Comparison of ENCODE assay signal across 16 mouse cellular contexts in genomic region chr3:37971240-37971639, GRCm38 (mm10).
"Had no signal": no experiment of that assay in that cellular context is flagged by ENCODE, and none has a peak within 500 bp of the region (broad histone marks: within the 10 kb centered on the region; RNA-seq: fewer than 3 reads in every experiment).

No protein-coding gene starts in this region.

- H3K4me2 ChIP-seq: liver, embryonic 11.5 days; liver, embryonic 13.5 days; liver, embryonic 15.5 days; lung, embryonic 15.5 days; midbrain, embryonic 12.5 days; midbrain, embryonic 15.5 days; neural tube, embryonic 12.5 days; stomach, embryonic 15.5 days had no signal

- ATAC-seq: liver, postnatal 0 days; midbrain, embryonic 15.5 days had no signal

- H3K9me3 ChIP-seq: liver, embryonic 13.5 days; liver, embryonic 15.5 days; lung, embryonic 15.5 days; megakaryocyte, embryonic 14.5 days; midbrain, embryonic 12.5 days; midbrain, embryonic 15.5 days; neural tube, embryonic 12.5 days; stomach, embryonic 15.5 days had no signal

- H3K4me3 ChIP-seq: liver, embryonic 13.5 days; liver, embryonic 15.5 days; lung, embryonic 15.5 days; megakaryocyte, embryonic 14.5 days; midbrain, embryonic 12.5 days; midbrain, embryonic 15.5 days; neural tube, embryonic 12.5 days; stomach, embryonic 15.5 days had no signal

- H3K27me3 ChIP-seq: liver, embryonic 15.5 days; lung, embryonic 15.5 days; midbrain, embryonic 15.5 days; neural tube, embryonic 12.5 days; stomach, embryonic 15.5 days had no signal

- H3K27ac ChIP-seq: liver, embryonic 13.5 days; liver, embryonic 15.5 days; macrophage; midbrain, embryonic 12.5 days; midbrain, embryonic 15.5 days; neural tube, embryonic 12.5 days; stomach, embryonic 15.5 days; stomach, postnatal 0 days had no signal

- DNase-seq: liver, embryonic 13.5 days; liver, postnatal 0 days; right cerebral cortex, postnatal 14 days; thymus, adult 2 months; thymus, postnatal 25 days; thymus, postnatal 4 days had no signal

- H3K36me3 ChIP-seq: liver, embryonic 13.5 days; liver, embryonic 15.5 days; lung, embryonic 15.5 days; midbrain, embryonic 12.5 days; midbrain, embryonic 15.5 days; neural tube, embryonic 12.5 days; stomach, embryonic 15.5 days had no signal

- H3K9ac ChIP-seq: liver, embryonic 13.5 days; liver, embryonic 15.5 days; liver, postnatal 0 days; lung, embryonic 15.5 days; midbrain, embryonic 12.5 days; midbrain, embryonic 15.5 days; neural tube, embryonic 12.5 days; stomach, embryonic 15.5 days had no signal

- H3K4me1 ChIP-seq: neural tube, embryonic 12.5 days; stomach, embryonic 15.5 days had no signal
